In genomic region chr11:117348429-117349103, GRCm38 (mm10) we compare ENCODE assay signal across 10 mouse cellular contexts.
DNase-seq lines count a peak whose midpoint lies in the region; ATAC-seq lines count a peak whose summit lies in the region.
"Had no signal": no experiment of that assay in that cellular context is flagged by ENCODE, and none has a peak within 500 bp of the region (broad histone marks: within the 10 kb centered on the region; RNA-seq: fewer than 3 reads in every experiment).

No protein-coding gene starts in this region.

- no peak overlapping the region for H3K4me2 ChIP-seq in forebrain, embryonic 14.5 days (ENCODE audit: low read length)
- no peak overlapping the region for H3K4me2 ChIP-seq in liver, embryonic 16.5 days (ENCODE audit: low read depth, low read length)

- DNase-seq in heart, embryonic 10.5 days (ENCODE audit: low spot score): no peak
- no peak for DNase-seq in heart, adult 8-10 months (ENCODE audit: low spot score)
- DNase-seq in B cell, adult 2 months: peak; percentile 26 to 29
- DNase-seq in forebrain, embryonic 14.5 days (ENCODE audit: low spot score): no peak
- no peak for DNase-seq in T-cell, adult 2 months (ENCODE audit: low spot score)
- DNase-seq in kidney, postnatal 36 days: no peak
- DNase-seq: adrenal gland, adult 8-10 months; kidney, adult 9 months had no signal

- WGBS in heart, embryonic 10.5 days: 40% methylated on average over 10 of the region's 10 CpGs
- 71% methylated on average over 10 of the region's 10 CpGs for WGBS in forebrain, embryonic 14.5 days
- WGBS in liver, embryonic 16.5 days (ENCODE audit: insufficient replicate concordance): 31% methylated on average over 10 of the region's 10 CpGs

- H3K27me3 ChIP-seq in heart, embryonic 10.5 days (ENCODE audit: insufficient read depth, poor library complexity, severe bottlenecking): no peaks in the 10 kb centered on the region
- H3K27me3 ChIP-seq in forebrain, embryonic 14.5 days (replicated peaks; ENCODE audit: control insufficient read depth, insufficient read depth, low read length): no peaks in the 10 kb centered on the region
- no peaks in the 10 kb centered on the region for H3K27me3 ChIP-seq in liver, embryonic 16.5 days (ENCODE audit: control insufficient read depth, insufficient read depth, low read depth, low read length)

- ATAC-seq in forebrain, embryonic 14.5 days: no peak
- no peak for ATAC-seq in liver, embryonic 16.5 days (ENCODE audit: low read depth)
- ATAC-seq in megakaryocyte-erythroid progenitor cell, adult 5-6 weeks (replicated peaks; ENCODE audit: low FRiP score, low TSS enrichment, poor library complexity, severe bottlenecking): no peak

- H3K4me1 ChIP-seq in heart, embryonic 10.5 days: peaks cover 80% of the 10 kb centered on the region
- peaks cover 58% of the 10 kb centered on the region for H3K4me1 ChIP-seq in forebrain, embryonic 14.5 days (ENCODE audit: control insufficient read depth, insufficient read depth, low read length)
- H3K4me1 ChIP-seq in liver, embryonic 16.5 days (ENCODE audit: control insufficient read depth, low read depth, low read length): peaks cover 59% of the 10 kb centered on the region

- peak overlapping the region; percentile 78 for H3K27ac ChIP-seq in heart, embryonic 10.5 days
- peak overlapping the region; percentile 10 for H3K27ac ChIP-seq in forebrain, embryonic 14.5 days (ENCODE audit: low read depth, low read length)
- peak overlapping the region; percentile 50 for H3K27ac ChIP-seq in liver, embryonic 16.5 days (ENCODE audit: low read length)

- no peak overlapping the region for H3K9ac ChIP-seq in forebrain, embryonic 14.5 days (ENCODE audit: low read length)
- no peak overlapping the region for H3K9ac ChIP-seq in liver, embryonic 16.5 days (ENCODE audit: low read depth, low read length)

- H3K4me3 ChIP-seq in heart, embryonic 10.5 days: no peak overlapping the region
- no peak overlapping the region for H3K4me3 ChIP-seq in forebrain, embryonic 14.5 days (ENCODE audit: low read depth, low read length)
- H3K4me3 ChIP-seq in liver, embryonic 16.5 days (ENCODE audit: low read depth, low read length): no peak overlapping the region

- no peaks in the 10 kb centered on the region for H3K9me3 ChIP-seq in heart, embryonic 10.5 days
- no peaks in the 10 kb centered on the region for H3K9me3 ChIP-seq in forebrain, embryonic 14.5 days (replicated peaks; ENCODE audit: control insufficient read depth, low read length)
- no peaks in the 10 kb centered on the region for H3K9me3 ChIP-seq in liver, embryonic 16.5 days (replicated peaks; ENCODE audit: control insufficient read depth, low read length)

- peaks cover 29% of the 10 kb centered on the region for H3K36me3 ChIP-seq in heart, embryonic 10.5 days
- peaks cover 25% of the 10 kb centered on the region for H3K36me3 ChIP-seq in forebrain, embryonic 14.5 days (ENCODE audit: control insufficient read depth, insufficient read depth, low read length)
- peaks cover 7% of the 10 kb centered on the region for H3K36me3 ChIP-seq in liver, embryonic 16.5 days (ENCODE audit: control insufficient read depth, insufficient read depth)

Comparison
In these comparisons a context has a peak if more than half of its experiments do, and no peak if none do; other contexts are left out.
1. DNase-seq: peak in B cell, adult 2 months (2 of 2); none in heart, embryonic 10.5 days (single experiment), heart, adult 8-10 months (single experiment), forebrain, embryonic 14.5 days (single experiment), T-cell, adult 2 months (single experiment) and kidney, postnatal 36 days (0 of 2).
2. H3K27ac ChIP-seq: peak in every context shown above with its lines; median percentile 78 in heart, embryonic 10.5 days; 50 in liver, embryonic 16.5 days; 10 in forebrain, embryonic 14.5 days.